Mouse (Mus musculus) CD4-positive, CD25-positive, alpha-beta regulatory T cell, adult 2 months (primary cell): ENCODE results near the gene Eif1.
"Not testable (repeated sequence)": the region's sequence is repeated elsewhere in the genome, so short reads cannot be mapped to it uniquely, and the experiment has no call there.

Experiments used
- DNase-seq: peaks from one replicate; pipeline ENCODE4 v3.0.0-alpha.2; 2012; ENCODE audit warnings: low read depth, low spot score

Gene Eif1

DNA sequence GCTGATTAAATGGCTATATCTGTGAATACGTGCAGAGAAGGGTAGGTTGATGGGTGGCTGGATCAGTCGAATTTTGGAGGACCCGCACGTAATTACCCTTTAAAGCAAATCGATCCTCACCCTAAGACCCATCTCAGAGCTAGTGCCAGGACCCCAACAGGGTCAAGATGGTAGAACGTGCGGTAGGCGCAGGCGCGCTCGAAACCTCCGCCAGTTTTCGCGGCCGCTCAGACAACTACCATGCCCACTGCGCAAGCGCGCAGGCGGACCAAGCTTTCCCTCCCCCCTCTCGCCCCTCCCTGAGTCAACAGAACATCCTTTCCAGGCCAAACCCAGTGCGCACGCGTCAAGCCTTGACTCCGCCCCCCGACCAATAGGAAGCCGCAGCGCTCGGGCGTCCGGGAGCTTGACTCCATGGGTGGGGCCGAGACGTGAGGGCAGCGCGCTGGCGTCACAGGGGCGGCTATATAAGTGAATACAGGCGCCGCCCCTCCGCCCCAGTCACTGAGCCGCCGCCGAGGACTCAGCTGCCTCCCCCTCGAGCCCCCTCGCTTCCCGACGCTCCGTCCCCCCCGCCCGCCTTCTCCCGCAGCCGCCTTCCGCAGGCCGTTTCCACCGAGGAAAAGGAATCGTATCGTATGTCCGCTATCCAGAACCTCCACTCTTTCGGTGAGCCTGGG is at the start of gene Eif1:
Gene Eif1 (plus strand): TSS at position 394 of the 680 bp plus-strand sequence.
- peak; percentile 100 for DNase-seq

DNA sequence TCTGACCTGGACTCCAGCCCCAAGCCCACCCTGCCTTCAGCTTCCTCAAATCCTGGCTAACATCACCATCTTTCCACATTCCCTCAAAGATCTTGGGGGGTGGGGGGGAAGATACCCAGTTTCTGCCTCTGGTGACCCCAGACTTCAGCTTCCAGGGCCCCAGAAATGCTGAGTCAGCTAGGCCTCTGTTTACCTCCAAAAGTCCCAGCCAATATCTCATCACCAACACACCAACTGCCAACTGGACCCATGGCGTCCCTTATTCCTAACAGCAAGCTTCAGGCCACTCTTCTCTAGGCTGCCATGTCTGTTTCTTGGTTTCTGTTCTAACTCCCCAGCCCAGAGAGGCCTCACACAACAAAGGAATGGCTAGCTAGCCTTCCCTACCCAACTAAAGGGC is 47.8 kb upstream of the Eif1 start:
- DNase-seq, result no peak

DNA sequence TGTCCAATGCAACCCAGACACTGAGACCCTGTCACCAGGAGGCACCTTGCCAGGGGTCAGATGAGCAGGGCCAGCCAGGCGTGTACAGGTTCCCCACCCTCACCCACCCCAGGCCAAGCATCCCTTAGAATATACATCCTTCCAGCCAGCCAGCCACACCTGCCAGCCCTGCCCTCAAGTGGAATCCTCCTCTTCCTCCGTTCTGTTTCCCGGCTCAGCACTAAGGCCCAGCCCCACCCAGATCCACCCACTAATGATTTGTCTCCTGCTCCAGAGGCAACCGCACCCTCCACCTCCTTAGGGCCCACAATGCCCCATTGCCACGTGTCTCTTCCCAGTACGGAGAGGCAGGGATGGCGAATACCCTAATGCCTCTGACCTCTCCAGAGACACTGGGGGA is 45.0 kb upstream of the Eif1 start:
- DNase-seq, result no peak

DNA sequence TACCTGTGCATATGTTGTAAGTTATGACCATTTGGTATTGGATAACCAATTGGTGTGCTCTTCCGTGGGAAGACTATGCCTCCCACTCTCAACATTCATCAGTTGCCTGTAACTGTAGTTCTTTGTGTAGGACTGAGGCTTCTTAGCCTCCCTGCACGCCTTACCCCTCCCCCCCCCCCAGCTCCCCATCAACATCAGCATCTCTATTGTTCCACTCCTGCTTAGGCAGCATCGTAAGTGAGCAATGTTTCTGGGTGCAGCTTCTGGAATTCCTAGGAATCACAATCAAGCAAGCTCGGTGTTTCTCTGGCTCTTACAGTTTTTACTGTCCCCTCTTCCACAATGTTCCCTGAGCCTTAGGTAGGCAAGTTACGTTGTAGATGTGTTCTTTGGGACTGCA is 44.2 kb upstream of the Eif1 start:
- DNase-seq, result no peak

DNA sequence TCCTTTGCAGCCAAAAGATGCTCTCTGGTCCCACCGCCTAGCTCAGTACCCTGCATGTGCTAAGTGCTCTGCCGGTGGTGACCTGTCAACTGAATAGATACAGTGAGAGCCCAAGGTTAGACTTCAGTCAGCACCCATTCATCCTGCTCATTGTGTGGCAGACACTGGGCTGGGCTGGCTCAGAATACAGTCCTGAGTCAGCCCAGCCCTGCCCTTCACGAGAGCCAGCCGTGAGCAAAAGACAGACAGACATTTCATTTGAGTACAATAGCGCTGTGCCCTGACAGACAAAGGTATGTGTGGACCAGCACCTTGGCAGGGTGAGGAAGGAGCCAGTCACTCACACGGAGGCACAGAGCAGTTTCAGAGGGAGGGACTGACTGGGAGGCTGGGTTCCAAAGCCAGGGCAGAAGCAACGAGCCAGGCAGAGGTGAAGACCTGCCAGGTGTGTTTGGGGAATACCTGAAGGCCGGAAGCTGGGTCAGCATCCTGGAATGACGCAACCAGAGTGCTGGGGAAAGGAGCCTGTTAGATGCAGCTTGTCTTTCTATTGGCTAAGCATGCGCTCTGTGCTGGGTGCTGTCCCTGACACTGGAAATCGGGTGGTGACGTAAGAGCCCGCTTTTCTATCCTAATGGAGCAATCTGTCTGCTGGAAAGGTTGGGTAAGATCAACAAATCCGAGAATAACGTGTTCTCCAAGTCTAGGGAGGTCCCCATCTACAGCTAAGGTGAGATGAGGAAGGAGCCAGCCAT is 41.8 kb upstream of the Eif1 start:
- DNase-seq, result no peak

DNA sequence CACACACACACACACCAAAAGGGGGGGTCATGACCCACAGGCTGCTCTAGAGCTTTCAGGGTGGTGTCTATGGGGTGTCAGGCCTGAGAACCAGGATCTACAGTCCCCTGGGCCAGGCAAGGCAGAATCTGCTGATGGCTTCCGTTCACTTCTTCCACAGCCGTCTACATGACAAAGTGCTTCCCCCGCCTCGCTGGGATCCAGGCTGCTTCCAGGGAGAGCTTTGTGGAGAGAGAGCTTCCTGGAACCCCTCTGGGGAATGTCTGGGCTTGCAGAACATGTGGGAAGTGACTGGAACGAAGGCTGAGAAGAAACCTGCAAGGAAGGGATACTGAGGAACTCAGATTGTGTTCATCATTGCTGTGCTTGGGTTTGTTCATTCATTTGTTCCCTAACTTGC is 40.9 kb upstream of the Eif1 start:
- DNase-seq, result no peak

DNA sequence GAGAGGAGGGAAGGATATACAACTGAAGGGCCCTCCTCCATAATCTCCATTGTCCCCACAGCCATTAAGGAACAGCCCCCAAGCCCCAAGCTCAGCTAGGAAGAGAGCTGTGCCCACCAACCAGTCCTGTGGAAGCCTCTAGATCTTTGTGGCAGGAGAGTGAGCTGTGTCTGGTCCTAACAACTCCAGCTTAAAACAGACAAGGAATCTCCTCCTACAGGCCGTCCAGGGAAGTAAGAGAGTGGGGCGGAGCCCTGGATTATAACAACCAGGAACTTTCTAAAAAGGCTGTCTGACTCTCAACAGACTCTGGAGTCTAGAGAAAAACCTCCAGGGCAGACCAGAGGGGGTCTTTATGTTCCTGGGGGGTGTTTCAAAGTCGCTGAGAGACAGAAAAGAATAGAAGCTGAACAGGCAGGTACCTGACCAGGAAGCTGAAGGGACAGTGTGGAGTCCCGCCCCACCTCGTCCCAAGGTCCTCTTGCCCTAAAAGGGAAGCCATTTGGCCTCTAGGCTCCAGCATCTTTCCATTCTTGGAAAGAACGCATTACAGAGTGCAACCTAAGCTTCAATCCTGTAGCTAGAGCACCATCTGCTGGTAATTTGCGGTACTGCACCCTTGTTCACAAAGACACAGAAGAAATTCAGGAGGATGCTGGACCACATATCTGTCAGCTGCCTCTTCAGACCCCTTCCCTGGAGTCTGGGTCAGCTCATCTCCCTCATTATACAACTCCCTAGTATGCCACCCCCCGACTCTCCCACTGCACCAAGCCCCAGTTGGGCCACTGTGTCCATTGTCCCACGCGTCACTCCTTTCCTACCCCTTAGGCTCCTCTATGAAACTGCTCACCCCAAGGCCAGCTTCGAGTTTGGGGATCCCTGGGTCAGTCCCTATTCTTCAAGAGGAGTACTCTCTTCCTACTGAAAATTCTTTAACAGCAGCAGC is 37.8 kb upstream of the Eif1 start:
- DNase-seq, result peak; percentile 87

DNA sequence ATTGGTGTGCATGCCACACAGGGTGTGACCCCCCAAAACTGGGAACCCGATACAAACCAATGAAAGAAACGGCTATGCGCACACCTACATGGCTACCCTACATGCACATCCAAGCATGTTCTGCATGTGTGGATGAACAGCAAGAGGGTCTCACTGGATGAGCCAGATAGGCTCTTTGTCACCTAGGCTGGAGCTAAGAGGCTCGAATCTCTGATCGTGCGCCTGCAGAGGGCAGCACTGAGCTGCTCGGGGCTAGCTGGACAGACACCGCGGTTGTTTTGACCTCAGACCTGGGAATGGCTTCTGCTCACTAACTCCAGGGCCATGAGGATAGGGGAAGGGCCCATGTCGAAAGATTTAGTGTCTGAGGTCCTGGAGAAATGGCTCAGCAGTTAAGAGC is 37.1 kb upstream of the Eif1 start:
- peak; percentile 79 for DNase-seq

DNA sequence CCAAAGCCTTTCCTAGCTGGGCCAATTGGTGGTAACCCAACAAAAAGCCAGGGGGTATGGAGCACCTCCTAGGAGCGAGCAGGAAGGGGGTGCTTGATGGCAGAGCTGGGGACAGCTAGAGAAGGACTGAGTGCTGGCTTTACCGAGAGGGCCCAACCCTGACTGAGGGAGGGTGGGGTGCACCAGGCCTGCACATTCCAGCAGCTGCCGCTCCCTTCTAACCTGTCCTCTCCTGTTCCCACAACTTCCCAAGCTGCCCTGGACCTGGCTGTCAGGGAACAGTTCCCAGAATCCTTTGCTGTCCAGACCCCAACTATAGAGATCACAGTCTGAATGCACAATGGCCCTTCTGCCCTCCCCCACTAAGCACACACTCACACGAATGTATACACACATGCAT is 34.7 kb upstream of the Eif1 start:
- no peak for DNase-seq

DNA sequence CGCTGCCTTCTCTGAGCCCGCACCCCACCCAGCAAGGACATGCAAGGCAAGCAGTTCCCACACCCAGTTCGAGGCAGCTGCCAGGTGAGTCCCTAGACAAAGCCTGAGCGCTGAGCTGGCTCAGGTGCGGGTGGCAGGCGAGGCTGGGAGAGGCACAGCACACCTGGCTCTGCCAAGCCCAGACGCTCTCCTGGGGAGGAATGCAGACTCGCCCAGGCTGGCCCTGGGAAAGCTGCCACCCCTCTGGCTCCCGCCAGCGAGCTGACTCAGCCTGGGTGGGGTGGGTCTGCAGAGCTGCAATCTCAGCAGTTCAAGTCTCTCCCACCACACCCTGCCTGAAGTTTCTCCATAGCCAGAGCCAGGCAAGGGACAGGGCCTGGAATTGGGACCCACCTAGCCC is 32.7 kb upstream of the Eif1 start:
- no peak for DNase-seq

DNA sequence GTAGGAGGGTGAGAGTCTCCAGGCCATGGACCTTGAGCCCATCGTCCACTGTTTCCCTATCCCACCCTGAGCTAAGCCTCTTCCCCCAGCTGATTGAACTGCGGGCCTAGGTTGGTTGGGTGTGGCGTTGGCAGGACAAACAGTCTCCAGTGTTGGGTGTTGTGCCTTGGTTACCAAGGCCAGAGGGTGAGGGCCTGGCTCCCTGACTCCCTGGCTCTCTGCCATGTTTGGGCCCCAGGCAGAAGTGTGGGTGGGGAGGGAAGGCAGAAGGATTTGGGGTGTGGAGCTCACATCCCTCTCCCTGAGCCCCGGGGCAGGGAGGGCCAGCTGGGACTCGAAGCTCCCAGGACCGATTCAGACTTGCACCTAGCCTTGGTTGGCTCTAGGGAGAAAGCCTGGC is 30.7 kb upstream of the Eif1 start:
- DNase-seq, result no peak

DNA sequence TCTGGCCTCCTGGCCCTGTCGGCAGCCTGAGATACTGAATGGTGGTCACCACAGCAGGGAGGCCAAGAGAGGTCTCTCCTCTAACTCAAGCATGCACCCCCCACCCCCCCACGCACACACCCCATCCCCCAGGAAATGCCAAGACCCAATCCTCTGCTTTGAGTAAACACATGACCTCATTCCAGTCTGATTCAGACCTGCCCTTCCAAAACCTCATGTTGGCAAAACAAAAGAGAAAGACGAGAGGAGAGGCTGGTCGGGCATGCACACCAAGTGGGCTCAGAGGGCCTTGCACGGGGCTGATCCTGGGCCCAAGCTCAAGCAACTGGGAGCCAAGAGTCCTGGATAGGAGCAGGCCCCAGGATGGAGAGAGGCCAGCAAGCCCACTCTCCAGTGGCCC is 29.4 kb upstream of the Eif1 start:
- no peak for DNase-seq

DNA sequence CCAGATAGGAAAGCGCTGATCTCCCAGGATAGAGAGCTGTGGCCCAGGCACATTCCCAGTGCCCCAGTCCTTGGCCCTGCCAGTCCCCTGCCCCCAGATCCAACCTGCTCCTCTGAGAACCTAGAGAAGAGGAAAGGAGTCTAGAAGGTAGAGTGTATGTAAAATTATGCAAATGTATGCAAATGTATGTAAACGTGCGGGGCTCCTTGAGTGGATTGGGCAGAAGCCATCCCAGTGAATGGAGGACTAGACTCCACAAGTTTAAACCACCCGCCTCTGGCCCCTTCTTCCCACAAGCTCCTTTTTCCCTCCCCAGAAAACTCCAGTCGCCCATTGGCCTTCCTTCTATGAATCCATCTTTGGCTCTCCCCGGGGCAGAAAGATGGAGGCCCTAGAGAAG is 26.8 kb upstream of the Eif1 start:
- DNase-seq, result no peak

DNA sequence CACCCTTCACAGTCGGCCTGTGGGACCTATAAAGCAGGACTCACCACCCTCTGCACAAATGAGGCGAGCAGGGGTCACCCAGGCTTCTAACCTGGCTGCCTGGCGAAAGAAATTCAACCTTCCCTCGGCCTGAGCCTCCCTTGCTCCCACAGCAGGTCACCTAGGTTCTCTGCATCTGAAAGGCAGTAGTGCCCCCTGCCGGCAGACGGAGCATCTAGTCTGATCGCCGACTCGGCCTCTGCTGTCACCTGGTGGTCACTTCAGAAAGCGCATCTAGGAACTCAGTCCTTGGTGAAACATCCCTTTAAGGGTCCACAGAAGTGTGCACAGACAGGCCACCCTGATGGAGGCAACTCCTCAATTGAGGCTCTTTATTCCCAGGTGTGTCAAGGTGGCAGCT is 24.4 kb upstream of the Eif1 start:
- peak; percentile 91 for DNase-seq

DNA sequence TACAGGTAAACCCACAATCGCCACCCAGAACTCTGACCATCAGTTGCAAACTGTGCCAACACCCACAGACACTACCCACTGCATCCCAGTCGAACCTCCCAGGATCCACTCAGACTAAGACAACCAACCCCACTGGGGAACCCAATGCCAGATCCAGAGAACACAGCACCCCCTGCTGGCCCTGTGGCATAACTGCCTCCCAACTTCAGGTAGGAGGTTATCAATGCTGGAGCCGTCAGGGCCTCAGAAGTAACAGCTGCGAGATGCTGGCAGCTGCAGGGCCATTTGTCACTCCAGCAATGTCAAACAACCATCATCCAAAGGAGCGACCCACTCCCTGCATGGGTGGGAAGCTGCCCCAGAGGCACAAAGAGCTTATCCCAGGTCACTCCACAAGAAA is 21.9 kb upstream of the Eif1 start:
- peak; percentile 74 for DNase-seq

DNA sequence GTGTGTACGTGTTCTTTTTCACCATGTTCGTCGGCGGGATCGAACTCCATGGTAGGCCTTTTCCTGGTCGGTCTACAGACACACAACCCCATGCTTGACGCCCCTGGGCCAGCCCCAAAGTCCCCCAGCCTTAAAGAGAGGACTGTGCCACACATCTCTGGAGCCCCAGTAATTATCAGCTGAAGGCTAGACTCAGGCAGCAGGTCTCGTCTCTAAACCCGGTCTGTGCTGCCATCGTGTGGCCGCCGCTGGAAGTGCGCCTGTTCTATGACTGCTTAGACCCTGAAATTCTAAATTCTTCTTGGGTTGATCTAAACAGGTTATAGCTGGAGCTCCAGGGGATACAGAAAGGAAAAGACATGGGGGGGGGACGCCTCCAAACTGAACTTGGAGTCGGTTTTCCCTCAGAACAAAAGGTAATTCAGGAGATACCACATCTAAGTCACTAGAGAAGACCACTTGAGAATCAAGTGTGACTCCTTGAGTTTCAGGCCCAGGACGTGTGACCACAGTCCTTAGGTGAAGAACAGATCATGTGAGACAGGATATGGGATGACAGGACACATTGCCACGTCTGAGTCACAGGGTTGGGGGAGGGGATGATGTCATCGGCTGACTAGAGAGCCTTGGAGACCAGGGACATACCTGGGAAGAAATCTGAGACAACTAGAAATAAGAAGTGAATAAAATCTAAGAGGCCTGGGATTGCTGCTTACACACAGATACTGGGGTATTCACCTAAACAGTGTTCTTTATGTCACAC is 21.2 kb upstream of the Eif1 start:
- DNase-seq, result peak; percentile 92

DNA sequence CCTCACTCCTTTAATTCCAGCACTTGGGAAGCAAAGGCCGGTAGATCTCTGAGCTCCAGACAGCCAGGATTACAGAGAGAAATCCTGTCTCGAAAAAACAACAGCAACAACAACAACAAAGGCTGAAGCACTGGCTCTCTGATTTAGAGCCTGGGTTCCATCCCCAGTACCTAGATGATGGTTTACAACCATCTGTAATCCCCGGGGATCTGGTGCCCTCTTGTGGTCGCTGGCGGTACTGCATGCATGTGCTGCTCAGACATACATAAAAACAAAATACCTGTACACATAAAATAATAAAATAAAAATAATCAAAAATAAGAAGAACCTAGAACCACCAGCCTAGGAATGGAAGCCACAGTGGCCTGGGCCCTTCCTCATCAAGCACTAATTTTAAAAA is 19.4 kb upstream of the Eif1 start:
- DNase-seq, result peak; percentile 88

DNA sequence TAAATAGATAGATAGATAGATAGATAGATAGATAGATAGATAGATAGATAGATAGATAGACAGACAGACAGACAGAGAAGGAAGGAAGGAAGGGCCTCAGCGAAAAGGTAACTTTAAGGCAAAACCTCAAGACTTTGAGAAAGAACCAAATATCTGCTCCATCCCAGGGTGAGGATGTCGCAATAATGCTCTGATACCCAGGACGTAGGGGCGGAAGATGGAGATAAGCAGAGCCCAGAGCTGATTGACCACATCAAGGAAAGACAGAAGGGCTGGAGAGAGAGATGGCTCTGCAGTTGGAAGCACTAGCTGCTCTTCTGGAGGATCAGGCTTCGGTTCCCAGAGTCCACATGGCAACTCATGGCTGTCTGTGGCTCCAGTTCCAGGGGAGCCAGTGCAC is 18.4 kb upstream of the Eif1 start:
- DNase-seq, result no peak

DNA sequence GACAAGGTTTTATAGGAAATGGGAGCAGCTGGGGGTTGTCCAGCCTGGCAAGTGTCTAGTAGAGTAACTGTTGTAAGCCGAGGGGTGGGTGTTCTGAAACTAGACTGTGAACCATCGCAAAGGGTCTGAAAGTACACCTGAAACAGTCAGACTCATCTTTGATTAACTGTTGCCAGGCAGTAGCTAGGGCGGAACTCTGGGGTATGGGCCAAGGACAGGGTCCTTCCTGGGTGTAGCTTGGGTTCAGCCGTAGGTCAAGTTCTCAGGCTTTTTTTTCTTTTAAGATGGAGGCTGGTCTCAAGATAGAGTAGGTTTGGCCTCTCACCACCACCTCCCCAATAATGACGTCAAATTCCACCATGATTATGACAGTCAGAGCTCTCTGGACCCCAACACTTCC is 11.8 kb upstream of the Eif1 start:
- no peak for DNase-seq

DNA sequence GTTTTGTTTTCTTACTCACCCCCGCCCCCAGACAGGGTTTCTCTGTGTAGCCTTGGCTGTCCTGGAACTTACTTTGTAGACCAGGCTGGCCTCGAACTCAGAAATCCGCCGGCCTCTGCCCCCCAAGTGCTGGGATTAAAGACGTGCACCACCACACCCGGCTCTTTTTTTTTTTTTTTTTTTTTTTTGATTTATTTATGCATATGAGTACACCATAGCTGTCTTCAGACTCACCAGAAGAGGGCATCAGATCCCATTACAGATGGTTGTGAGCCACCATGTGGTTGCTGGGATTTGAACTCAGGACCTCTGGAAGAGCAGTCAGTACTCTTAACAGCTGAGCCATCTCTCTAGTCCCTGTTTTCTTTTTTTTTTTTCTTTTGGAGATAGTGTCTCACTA is 11.0 kb upstream of the Eif1 start:
- not testable (repeated sequence) for DNase-seq

DNA sequence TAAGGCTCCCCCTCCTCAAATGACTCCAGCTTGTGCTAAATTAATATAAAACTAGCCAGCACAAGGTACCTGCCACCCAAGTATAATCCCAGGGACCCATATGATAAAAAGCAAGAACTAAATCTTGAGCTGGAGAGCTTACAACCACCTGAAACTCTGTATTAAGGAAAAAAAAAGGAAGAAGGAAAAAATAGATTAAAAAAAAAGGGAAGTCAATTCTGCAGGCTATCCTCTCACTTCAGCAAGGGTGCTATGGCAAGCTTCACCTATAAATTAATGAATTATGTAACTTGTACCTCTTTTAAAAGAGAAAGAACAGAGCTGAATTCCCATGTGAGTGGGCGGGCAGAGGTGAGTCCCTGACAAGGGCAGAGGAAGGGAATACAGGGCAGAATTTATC is 8.0 kb upstream of the Eif1 start:
- DNase-seq, result no peak
